Mouse (Mus musculus) limb, embryonic 14.5 days (tissue): ENCODE data around the gene Ctsh. TPM values are rescaled to one million over a fixed set of nuclear protein-coding genes. Genes with fewer than 3 reads are reported as not detected.
"Not testable (repeated sequence)": the region's sequence is repeated elsewhere in the genome, so short reads cannot be mapped to it uniquely, and the experiment has no call there.

Experiments
- ATAC-seq: fragments of 200-750 bp; cut with Nextera tagmentation; 2 replicates; pipeline ENCODE4 v1.8.0; 2017; ENCODE audit warnings: low read depth, moderate number of reproducible peaks, moderate TSS enrichment; ENCODE audit not compliant: low FRiP score
- DNase-seq: peaks from one replicate; pipeline ENCODE4 v3.0.0-alpha.2; 2015; ENCODE audit warnings: low spot score
- H3K27ac ChIP-seq: fragments of 300-500 bp; sonication (generic); replicated peaks from 2 replicates; pipeline ENCODE4 v1.5.1; 2014; ENCODE audit warnings: low read depth, mild to moderate bottlenecking, low read length, moderate library complexity, mixed read lengths
- H3K27me3 ChIP-seq: fragments of 300-500 bp; sonication (generic); 2 replicates; pipeline ENCODE4 v1.6.1; 2014; ENCODE audit warnings: low read length, mixed read lengths; ENCODE audit not compliant: control insufficient read depth, insufficient read depth
- H3K36me3 ChIP-seq: fragments of 300-500 bp; sonication (generic); 2 replicates; pipeline ENCODE4 v1.6.1; 2014; ENCODE audit warnings: mild to moderate bottlenecking, low read length, moderate library complexity, mixed read lengths; ENCODE audit not compliant: control insufficient read depth, insufficient read depth
- H3K4me1 ChIP-seq: fragments of 300-500 bp; sonication (generic); 2 replicates; pipeline ENCODE4 v1.6.1; 2014; ENCODE audit warnings: antibody characterized with exemption, low read length, mixed read lengths; ENCODE audit not compliant: control insufficient read depth, insufficient read depth
- H3K4me2 ChIP-seq: fragments of 300-500 bp; sonication (generic); replicated peaks from 2 replicates; pipeline ENCODE4 v1.6.1; 2014; ENCODE audit warnings: low read depth, mild to moderate bottlenecking, low read length, moderate library complexity; ENCODE audit not compliant: severe bottlenecking
- H3K4me3 ChIP-seq: fragments of 300-500 bp; sonication (generic); replicated peaks from 2 replicates; pipeline ENCODE4 v1.5.1; 2014; ENCODE audit warnings: low read length
- H3K9ac ChIP-seq: fragments of 300-500 bp; sonication (generic); 2 replicates; pipeline ENCODE4 v1.6.1; 2014; ENCODE audit warnings: mild to moderate bottlenecking, low read depth, low read length, moderate library complexity; ENCODE audit not compliant: severe bottlenecking
- H3K9me3 ChIP-seq: fragments of 300-500 bp; sonication (generic); 2 replicates; pipeline ENCODE4 v1.6.1; 2016; ENCODE audit warnings: low read length; ENCODE audit not compliant: control insufficient read depth
- POLR2A ChIP-seq: fragments of 200-500 bp; IDR thresholded peaks from 2 replicates; pipeline ENCODE4 v1.8.0; 2012; ENCODE audit warnings: inconsistent platforms, mild to moderate bottlenecking, moderate library complexity, borderline replicate concordance; ENCODE audit not compliant: insufficient read depth, insufficient read length; ENCODE audit errors: extremely low read depth
- WGBS: fragments of 180-500 bp; shearing (Covaris S2); extraction: QIAGEN DNeasy Blood & Tissue Kit; methylation state at CpG from one replicate; pipeline ENCODE4 v1.1.7; 2014; 5-methylcytosine and 5-hydroxymethylcytosine counted together
- polyA plus RNA-seq, 2 experiments: library from polyadenylated mRNA; depleted of rRNA in 1 of 2; stranded (reverse) in 1 of 2; unstranded in 1 of 2; fragments of >200 nt; fragmentation: Nextera tagmentation in 1 of 2; extraction: Ambion mirVana in 1 of 2; gene quantifications; 2 replicates each; pipeline versions ENCODE4 v1.2.1 to v1.2.3; 2012 to 2014

Ctsh gene
- polyA plus RNA-seq, 2 experiments = 20.4 to 40.3 TPM

GRCm38 (mm10) chr9:90056716-90057115, 2.8 kb downstream of the Ctsh start:
- TF ChIP-seq POLR2A = no peak
- Histone ChIP-seq H3K4me2 (no peak overlapping the region), H3K27me3 (no peaks in the 10 kb centered on the region), H3K4me3 (no peak overlapping the region), H3K27ac (no peak overlapping the region), H3K4me1 (no peaks in the 10 kb centered on the region; the same call in 1 of the 2 replicates), H3K36me3 (no peaks in the 10 kb centered on the region), H3K9ac (no peak overlapping the region), H3K9me3 (no peaks in the 10 kb centered on the region)
- 92% methylated on average over 2 of the region's 2 CpGs for WGBS
- no peak for ATAC-seq
- no peak for DNase-seq

GRCm38 (mm10) chr9:90059828-90060573, 6.0 kb downstream of the Ctsh start:
- no peak for DNase-seq
- Histone ChIP-seq H3K9ac (no peak overlapping the region), H3K36me3 (no peaks in the 10 kb centered on the region), H3K9me3 (no peaks in the 10 kb centered on the region), H3K4me1 (no peaks in the 10 kb centered on the region), H3K4me2 (no peak overlapping the region), H3K27me3 (no peaks in the 10 kb centered on the region), H3K4me3 (no peak overlapping the region), H3K27ac (no peak overlapping the region)
- no peak for ATAC-seq
- no peak for TF ChIP-seq POLR2A
- WGBS = 75% methylated on average over 9 of the region's 9 CpGs

GRCm38 (mm10) chr9:90060574-90060875, 6.6 kb downstream of the Ctsh start:
- H3K27ac ChIP-seq = no peak overlapping the region
- DNase-seq (no peak), ATAC-seq (no peak)
- H3K36me3 ChIP-seq = no peaks in the 10 kb centered on the region
- no peak overlapping the region for H3K9ac ChIP-seq
- TF ChIP-seq POLR2A = no peak
- no peak overlapping the region for H3K4me2 ChIP-seq
- H3K4me3 ChIP-seq = no peak overlapping the region
- H3K9me3 ChIP-seq = no peaks in the 10 kb centered on the region
- no peaks in the 10 kb centered on the region for H3K4me1 ChIP-seq
- 84% methylated on average over 2 of the region's 2 CpGs for WGBS
- no peaks in the 10 kb centered on the region for H3K27me3 ChIP-seq

- H3K36me3 ChIP-seq, H3K4me1 ChIP-seq, H3K9me3 ChIP-seq, H3K4me3 ChIP-seq, H3K27ac ChIP-seq, H3K4me2 ChIP-seq, DNase-seq, ATAC-seq, H3K9ac ChIP-seq, H3K27me3 ChIP-seq: not testable (repeated sequence)
- 88% methylated on average over 5 of the region's 5 CpGs for WGBS
These were observed 7.0 kb downstream of the Ctsh start for GRCm38 (mm10) chr9:90060932-90061331.

- no peak for TF ChIP-seq POLR2A
- ATAC-seq = no peak
These were observed 13.4 kb downstream of the Ctsh start for GRCm38 (mm10) chr9:90067341-90067740.

GRCm38 (mm10) chr9:90068786-90069185, 14.8 kb downstream of the Ctsh start:
- TF ChIP-seq POLR2A = no peak
- no peaks in the 10 kb centered on the region for H3K36me3 ChIP-seq
- no peak for DNase-seq
- H3K4me3 ChIP-seq = no peak overlapping the region
- H3K4me2 ChIP-seq = no peak overlapping the region
- H3K27me3 ChIP-seq = no peaks in the 10 kb centered on the region
- WGBS = 75% methylated on average over 6 of the region's 6 CpGs
- no peaks in the 10 kb centered on the region for H3K9me3 ChIP-seq
- H3K9ac ChIP-seq = no peak overlapping the region
- no peak overlapping the region for H3K27ac ChIP-seq
- no peaks in the 10 kb centered on the region for H3K4me1 ChIP-seq
- no peak for ATAC-seq

More at GRCm38 (mm10) chr9:90067341-90067740, 13.4 kb downstream of the Ctsh start:
- 78% methylated on average over 2 of the region's 2 CpGs for WGBS
- no peak overlapping the region for H3K27ac ChIP-seq
- no peaks in the 10 kb centered on the region for H3K4me1 ChIP-seq
- H3K36me3 ChIP-seq = no peaks in the 10 kb centered on the region
- H3K4me3 ChIP-seq = no peak overlapping the region
- DNase-seq = no peak
- no peak overlapping the region for H3K4me2 ChIP-seq
- no peaks in the 10 kb centered on the region for H3K27me3 ChIP-seq
- H3K9ac ChIP-seq = no peak overlapping the region
- H3K9me3 ChIP-seq = no peaks in the 10 kb centered on the region
